Mouse (Mus musculus) effector memory CD4-positive, alpha-beta T cell, adult 5 months (primary cell): ENCODE measurements around the gene Yeats4. TPM values are rescaled to one million over a fixed set of nuclear protein-coding genes. Genes with fewer than 3 reads are reported as not detected.

Source experiments
- polyA plus RNA-seq: library from polyadenylated mRNA; unstranded; fragments of 100-300 nt; shearing (Covaris generic); gene quantifications from one replicate; pipeline ENCODE4 v1.2.1, GENCODE M21; 2017

Yeats4 gene
- 59.5 TPM for polyA plus RNA-seq

DNA sequence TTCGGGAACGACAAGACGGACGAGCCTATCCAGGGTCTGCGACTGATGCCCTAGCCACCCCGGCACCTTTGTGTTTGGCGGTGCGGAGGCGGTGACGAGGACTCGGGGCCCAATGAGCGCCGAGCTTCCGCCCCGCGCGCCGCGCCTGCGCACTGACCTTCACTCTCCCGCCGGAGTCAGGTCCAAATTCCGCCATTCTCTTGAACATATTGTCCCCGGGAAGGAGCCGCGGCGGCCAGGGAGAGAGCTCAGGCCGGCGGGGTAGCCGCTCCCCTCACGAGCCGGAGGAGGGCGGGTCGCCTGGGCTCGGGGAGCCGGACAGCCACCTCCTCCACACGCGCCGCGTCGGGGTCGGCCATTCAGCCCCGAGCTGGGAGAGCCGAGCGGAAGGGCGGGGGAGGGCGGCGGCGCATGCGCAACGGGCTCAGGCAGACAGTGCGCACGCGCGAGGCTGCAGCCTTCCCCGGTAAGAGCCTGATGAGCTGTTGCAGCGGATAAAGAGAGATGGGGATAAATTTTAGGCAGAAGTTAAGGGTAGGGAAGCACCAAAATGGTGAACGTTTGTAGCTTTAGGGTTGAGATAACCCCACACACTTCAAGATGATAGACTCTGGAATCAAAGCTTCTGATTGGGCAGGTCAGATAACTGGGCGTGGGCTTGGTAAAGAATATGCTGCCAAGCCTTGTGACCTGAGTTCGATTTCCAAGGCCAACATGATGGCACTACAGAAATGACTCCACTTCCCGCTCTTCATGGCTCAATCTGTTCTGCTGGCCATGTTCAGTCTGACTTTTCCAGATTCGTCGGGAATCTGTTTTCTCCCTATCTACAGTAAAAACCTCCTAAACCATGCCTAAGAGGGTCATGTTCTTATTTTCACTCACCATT is at the start of gene Yeats4:
Gene Yeats4, minus strand, starts transcription at position 406 of the 889 bp plus-strand sequence.

DNA sequence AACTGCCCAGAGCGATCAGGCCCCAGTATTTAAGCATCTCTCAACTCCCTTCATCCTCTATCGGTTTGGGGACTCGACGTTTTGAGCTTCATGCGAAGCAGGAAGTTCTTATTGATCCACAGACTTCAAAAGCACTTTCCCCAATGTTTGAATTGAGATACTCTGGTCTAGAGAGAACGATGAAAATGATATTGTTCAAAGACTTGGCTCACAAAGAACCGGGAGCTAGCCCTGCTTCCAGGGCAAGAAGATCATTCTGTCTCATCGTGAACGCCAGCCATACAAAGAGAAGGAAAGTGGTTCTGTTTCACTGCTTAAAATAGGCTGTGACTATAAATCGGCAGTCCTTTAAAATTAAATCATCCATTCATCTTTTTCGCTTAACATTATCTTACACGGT is 14.3 kb upstream of the Yeats4 start, which contains the start of gene 9530003J23Rik:
Gene 9530003J23Rik, minus strand, starts transcription at position 101 of the 400 bp plus-strand sequence.

Other genes starting within 250 kb of the Yeats4 start
- gene Best3, start 238.2 kb downstream of the Yeats4 start, polyA plus RNA-seq = not detected
- not detected for gene Lrrc10, start 179.2 kb downstream of the Yeats4 start, polyA plus RNA-seq
- 192 TPM for gene Cct2, start 160.7 kb downstream of the Yeats4 start, polyA plus RNA-seq
- 19.3 TPM for gene Frs2, start 76.0 kb downstream of the Yeats4 start, polyA plus RNA-seq
- gene 9530003J23Rik, start 14.2 kb upstream of the Yeats4 start, polyA plus RNA-seq = not detected
- 1.4 TPM for gene Lyz2, start 57.8 kb upstream of the Yeats4 start, polyA plus RNA-seq
- not detected for gene Lyz1, start 68.4 kb upstream of the Yeats4 start, polyA plus RNA-seq
- 138 TPM for gene Cpsf6, start 155.5 kb upstream of the Yeats4 start, polyA plus RNA-seq